In the genomic region with DNA sequence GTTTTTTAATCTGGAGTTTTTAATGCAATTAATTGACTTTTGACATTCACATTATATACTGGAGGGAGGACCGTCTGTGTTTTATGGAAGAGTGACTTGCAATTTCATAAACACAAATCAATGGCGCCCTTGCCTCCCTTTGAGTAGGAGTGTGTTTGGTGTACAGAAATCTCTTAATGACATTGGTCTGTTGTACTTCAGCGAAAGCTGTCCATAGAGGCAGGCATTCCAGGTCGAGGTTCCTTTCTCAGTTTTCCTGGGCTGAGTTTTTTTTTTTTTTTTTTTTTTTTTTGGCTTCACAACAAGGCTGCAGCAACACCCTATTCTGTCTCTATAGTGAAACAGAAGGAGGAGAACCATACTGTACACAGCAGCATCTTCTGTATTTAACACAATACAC, we compare ENCODE assay signal across 15 mouse cellular contexts.
DNase-seq lines count a peak whose midpoint lies in the region; ATAC-seq and TF ChIP-seq lines count a peak whose summit lies in the region.
"Had no signal": no experiment of that assay in that cellular context is flagged by ENCODE, and none has a peak within 500 bp of the region (broad histone marks: within the 10 kb centered on the region; RNA-seq: fewer than 3 reads in every experiment).

No protein-coding gene starts in this region.

- H3K36me3 ChIP-seq in hindbrain, postnatal 0 days (ENCODE audit: insufficient read depth, low read length): no peaks in the 10 kb centered on the region
- no peaks in the 10 kb centered on the region for H3K36me3 ChIP-seq in hindbrain, embryonic 14.5 days (replicated peaks; ENCODE audit: control insufficient read depth, insufficient read depth)
- H3K36me3 ChIP-seq in forebrain, embryonic 14.5 days (ENCODE audit: control insufficient read depth, insufficient read depth, low read length): no peaks in the 10 kb centered on the region
- H3K36me3 ChIP-seq in lung, postnatal 0 days (ENCODE audit: insufficient read depth, low read length): no peaks in the 10 kb centered on the region

- H3K9me3 ChIP-seq in hindbrain, postnatal 0 days (ENCODE audit: low read length): no peaks in the 10 kb centered on the region
- no peaks in the 10 kb centered on the region for H3K9me3 ChIP-seq in hindbrain, embryonic 14.5 days (ENCODE audit: control insufficient read depth, low read length)
- no peaks in the 10 kb centered on the region for H3K9me3 ChIP-seq in forebrain, embryonic 14.5 days (replicated peaks; ENCODE audit: control insufficient read depth, low read length)
- no peaks in the 10 kb centered on the region for H3K9me3 ChIP-seq in lung, postnatal 0 days (ENCODE audit: low read length)
- H3K9me3 ChIP-seq: megakaryocyte, embryonic 14.5 days had no signal

- H3K4me2 ChIP-seq in hindbrain, postnatal 0 days (ENCODE audit: low read depth, low read length): peak overlapping the region; percentile 26
- no peak overlapping the region for H3K4me2 ChIP-seq in hindbrain, embryonic 14.5 days (replicated peaks)
- no peak overlapping the region for H3K4me2 ChIP-seq in forebrain, embryonic 14.5 days (ENCODE audit: low read length)
- H3K4me2 ChIP-seq in lung, postnatal 0 days (replicated peaks; ENCODE audit: low read depth, low read length): no peak overlapping the region
- H3K4me2 ChIP-seq: heart, embryonic 11.5 days had no signal

- no peak overlapping the region for H3K9ac ChIP-seq in hindbrain, postnatal 0 days (replicated peaks; ENCODE audit: low read length)
- no peak overlapping the region for H3K9ac ChIP-seq in hindbrain, embryonic 14.5 days
- H3K9ac ChIP-seq in forebrain, embryonic 14.5 days (ENCODE audit: low read length): no peak overlapping the region
- H3K9ac ChIP-seq in lung, postnatal 0 days (replicated peaks; ENCODE audit: low read depth): no peak overlapping the region
- H3K9ac ChIP-seq: liver, embryonic 14.5 days had no signal

- H3K27ac ChIP-seq in hindbrain, postnatal 0 days: peak overlapping the region; percentile 8; the same call in 1 of the 2 replicates
- no peak overlapping the region for H3K27ac ChIP-seq in hindbrain, embryonic 14.5 days
- H3K27ac ChIP-seq in forebrain, embryonic 14.5 days (ENCODE audit: low read depth, low read length): peak overlapping the region; percentile 70
- no peak overlapping the region for H3K27ac ChIP-seq in lung, postnatal 0 days (ENCODE audit: low read length)
- H3K27ac ChIP-seq: liver, embryonic 14.5 days; stomach, postnatal 0 days had no signal

- no peaks in the 10 kb centered on the region for H3K4me1 ChIP-seq in hindbrain, postnatal 0 days (ENCODE audit: insufficient read depth, low read length)
- H3K4me1 ChIP-seq in hindbrain, embryonic 14.5 days (replicated peaks; ENCODE audit: control insufficient read depth, insufficient read depth, low read length): peaks cover 9% of the 10 kb centered on the region
- peaks cover 6% of the 10 kb centered on the region; the same call in 1 of the 2 replicates for H3K4me1 ChIP-seq in forebrain, embryonic 14.5 days (ENCODE audit: control insufficient read depth, insufficient read depth, low read length)
- H3K4me1 ChIP-seq in lung, postnatal 0 days (ENCODE audit: insufficient read depth, low read depth, low read length): no peaks in the 10 kb centered on the region
- H3K4me1 ChIP-seq: megakaryocyte, embryonic 14.5 days had no signal

- H3K27me3 ChIP-seq in hindbrain, postnatal 0 days (ENCODE audit: insufficient read depth, low read length): no peaks in the 10 kb centered on the region
- H3K27me3 ChIP-seq in hindbrain, embryonic 14.5 days (ENCODE audit: control insufficient read depth, insufficient read depth, low read length): no peaks in the 10 kb centered on the region
- no peaks in the 10 kb centered on the region for H3K27me3 ChIP-seq in forebrain, embryonic 14.5 days (replicated peaks; ENCODE audit: control insufficient read depth, insufficient read depth, low read length)
- H3K27me3 ChIP-seq in lung, postnatal 0 days (replicated peaks; ENCODE audit: insufficient read depth, low read length): no peaks in the 10 kb centered on the region
- H3K27me3 ChIP-seq: megakaryocyte, embryonic 14.5 days had no signal

- no peak for TF ChIP-seq CTCF in hindbrain, postnatal 0 days (IDR thresholded peaks at IDR 0.05; ENCODE audit: low read depth)
- TF ChIP-seq CTCF in lung, postnatal 0 days (IDR thresholded peaks at IDR 0.05): no peak

- no peak for TF ChIP-seq EP300 in lung, postnatal 0 days (IDR thresholded peaks at IDR 0.05)

- H3K4me3 ChIP-seq in hindbrain, postnatal 0 days (ENCODE audit: low read length): no peak overlapping the region
- no peak overlapping the region for H3K4me3 ChIP-seq in hindbrain, embryonic 14.5 days (replicated peaks; ENCODE audit: low read length)
- H3K4me3 ChIP-seq in forebrain, embryonic 14.5 days (ENCODE audit: low read depth, low read length): no peak overlapping the region
- no peak overlapping the region for H3K4me3 ChIP-seq in lung, postnatal 0 days (ENCODE audit: low read depth, low read length)
- H3K4me3 ChIP-seq: erythroblast, embryonic 14.5 days; megakaryocyte, embryonic 14.5 days had no signal

- ATAC-seq in hindbrain, postnatal 0 days: 0 out of 2 replicates have a peak, but pooled peaks have one; percentile 25
- ATAC-seq in hindbrain, embryonic 14.5 days (ENCODE audit: low FRiP score): no peak
- ATAC-seq in forebrain, embryonic 14.5 days: peak; percentile 10; the same call in 1 of the 2 replicates
- ATAC-seq in lung, postnatal 0 days: no peak

- DNase-seq in hindbrain, postnatal 0 days (ENCODE audit: low spot score): no peak
- no peak for DNase-seq in hindbrain, embryonic 14.5 days (ENCODE audit: low spot score)
- peak; percentile 61 for DNase-seq in brain, adult 2 months (ENCODE audit: low read depth, low spot score)
- DNase-seq in cerebellum, adult 9-11 months: peak; percentile 41
- peak; percentile 66 for DNase-seq in forebrain, embryonic 14.5 days (ENCODE audit: low spot score)
- DNase-seq in liver: no peak
- no peak for DNase-seq in lung, postnatal 0 days (ENCODE audit: low spot score)
- DNase-seq: heart, postnatal 14 days; kidney, adult 2 months; kidney, postnatal 25 days had no signal

- 39% methylated on average over 4 of the region's 4 CpGs for WGBS in hindbrain, postnatal 0 days
- 50% methylated on average over 4 of the region's 4 CpGs for WGBS in hindbrain, embryonic 14.5 days
- WGBS in forebrain, embryonic 14.5 days: 23% methylated on average over 4 of the region's 4 CpGs
- WGBS in lung, postnatal 0 days: 46% methylated on average over 4 of the region's 4 CpGs

Comparison
In these comparisons a context has a peak if more than half of its experiments do, and no peak if none do; other contexts are left out.
1. ATAC-seq: peak in hindbrain, postnatal 0 days (single experiment) and forebrain, embryonic 14.5 days (single experiment); none in hindbrain, embryonic 14.5 days (single experiment) and lung, postnatal 0 days (single experiment).
2. H3K27ac ChIP-seq: peak in hindbrain, postnatal 0 days (single experiment) and forebrain, embryonic 14.5 days (single experiment); none in hindbrain, embryonic 14.5 days (single experiment) and lung, postnatal 0 days (single experiment).
3. DNase-seq: peak in brain, adult 2 months (single experiment), cerebellum, adult 9-11 months (single experiment) and forebrain, embryonic 14.5 days (single experiment); none in hindbrain, postnatal 0 days (single experiment), hindbrain, embryonic 14.5 days (single experiment), liver (single experiment) and lung, postnatal 0 days (single experiment).